Mouse (Mus musculus) lung, adult 2 months (tissue): Measurements from ENCODE around the gene Icam2.

ENCODE experiments used
- CTCF ChIP-seq: fragments of 200-500 bp; IDR thresholded peaks from 2 replicates; pipeline ENCODE4 v1.5.1; 2011; ENCODE audit warnings: mild to moderate bottlenecking, low read length, control low read depth; ENCODE audit not compliant: insufficient read depth
- POLR2A ChIP-seq: fragments of 200-500 bp; IDR thresholded peaks from 2 replicates; pipeline ENCODE4 v1.6.1; 2011; ENCODE audit warnings: low read depth, mild to moderate bottlenecking, control low read depth, low read length, borderline replicate concordance; ENCODE audit errors: extremely low read depth

- TF ChIP-seq CTCF (no peak), POLR2A (no peak)
Observed at GRCm38 (mm10) chr11:106428556-106428955, 40.7 kb upstream of the Icam2 start.
